Mouse (Mus musculus) testis, adult 2 months (tissue): ENCODE measurements at regions not wholly inside any gene's neighbourhood (a gene's known extent, or its start where the extent isn't known, plus 50 kb on each side); places are given as distances from the start of the nearest gene placed in this dataset.

Source experiments
- CTCF ChIP-seq: fragments of 200-500 bp; IDR thresholded peaks from 2 replicates; pipeline ENCODE4 v1.5.1; 2012; ENCODE audit warnings: low read depth, mild to moderate bottlenecking, inconsistent platforms, low read length, moderate library complexity; ENCODE audit not compliant: control insufficient read depth, insufficient read depth, insufficient replicate concordance
- POLR2A ChIP-seq: fragments of 200-500 bp; IDR thresholded peaks from 2 replicates; pipeline ENCODE4 v1.6.1; 2012; ENCODE audit warnings: low read depth, mild to moderate bottlenecking, inconsistent platforms, low read length, moderate library complexity; ENCODE audit not compliant: control insufficient read depth

- TF ChIP-seq CTCF (no peak), POLR2A (no peak)
Measured at GRCm38 (mm10) chr14:25030881-25031280, 428.1 kb upstream of the Zmiz1 start.
